Mouse (Mus musculus): ENCODE data around the gene Pwp1. TPM values are rescaled to one million over a fixed set of nuclear protein-coding genes. Genes with fewer than 3 reads are reported as not detected.

The Pwp1 gene
- polyA plus RNA-seq, 1 experiment = 79.9 TPM

DNA sequence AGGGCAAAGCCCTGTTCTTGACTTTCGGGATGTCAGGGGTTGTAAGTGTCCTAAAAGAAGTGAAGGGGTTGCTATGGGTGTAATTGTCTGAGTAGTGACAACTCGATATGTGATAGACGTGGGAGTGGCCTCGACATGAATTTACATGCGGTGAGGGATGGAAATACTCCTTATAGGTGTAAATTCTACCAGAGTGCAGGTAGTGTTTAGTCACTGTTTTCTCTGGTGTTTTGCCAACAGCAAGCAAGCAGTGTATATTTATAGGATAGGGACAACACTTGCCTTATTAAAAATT lies 43.1 kb downstream of the Pwp1 start:
- Histone ChIP-seq H3K9ac (ENCODE audit: low read depth, poor library complexity, severe bottlenecking) (peak overlapping the region; percentile 84), H3K27ac (ENCODE audit: insufficient read depth, low read length) (no peak overlapping the region), H3K27me3 (ENCODE audit: control insufficient read depth, insufficient read depth, low read length, poor library complexity, severe bottlenecking) (no peaks in the 10 kb centered on the region), H3K4me1 (ENCODE audit: control insufficient read depth, insufficient read depth, low read length) (no peaks in the 10 kb centered on the region), H3K9me3 (replicated peaks; ENCODE audit: control insufficient read depth, insufficient read depth, low read length, poor library complexity, severe bottlenecking) (no peaks in the 10 kb centered on the region), H3K4me3 (ENCODE audit: low read depth, low read length) (peak overlapping the region; percentile 99), H3K36me3 (ENCODE audit: control insufficient read depth, insufficient read depth, low read length, poor library complexity, severe bottlenecking) (peaks cover 27% of the 10 kb centered on the region)
- no peak for TF ChIP-seq CTCF (IDR thresholded peaks at IDR 0.05; ENCODE audit: low read depth, low read length)

DNA sequence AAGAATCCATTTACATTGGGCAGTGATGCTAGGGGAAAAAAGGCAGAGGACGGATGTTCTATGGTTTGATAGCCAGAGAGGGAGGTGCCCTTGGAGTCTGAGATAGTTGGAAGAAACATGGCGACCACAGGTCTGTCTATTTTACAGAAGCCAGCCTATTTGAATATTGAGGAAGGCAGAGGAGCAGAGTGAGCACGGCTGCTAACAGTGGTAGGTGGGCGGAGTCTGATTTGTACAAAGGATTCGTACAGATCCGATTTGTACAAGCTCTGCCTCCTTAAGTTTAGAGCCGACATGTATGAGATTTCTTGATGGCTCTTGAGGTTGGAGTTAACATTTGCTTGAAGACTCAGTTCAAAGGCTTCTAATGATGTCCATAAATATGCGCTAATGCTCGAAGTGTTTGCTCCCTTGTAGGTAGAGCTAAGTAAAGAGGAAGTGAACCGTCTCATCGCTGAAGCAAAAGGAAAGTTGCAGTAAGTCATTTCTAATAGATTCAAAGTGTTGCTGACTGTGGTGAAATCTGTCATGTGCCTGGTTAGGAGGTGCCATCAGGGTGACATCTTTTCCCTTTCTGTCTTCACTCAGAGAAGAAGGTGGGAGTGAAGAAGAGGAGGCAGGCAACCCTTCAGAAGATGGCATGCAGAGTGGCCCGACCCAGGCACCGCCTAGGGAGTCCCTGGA lies 44.7 kb downstream of the Pwp1 start:
- peaks cover 41% of the 10 kb centered on the region for H3K36me3 ChIP-seq (ENCODE audit: control insufficient read depth, insufficient read depth, low read length, poor library complexity, severe bottlenecking)

DNA sequence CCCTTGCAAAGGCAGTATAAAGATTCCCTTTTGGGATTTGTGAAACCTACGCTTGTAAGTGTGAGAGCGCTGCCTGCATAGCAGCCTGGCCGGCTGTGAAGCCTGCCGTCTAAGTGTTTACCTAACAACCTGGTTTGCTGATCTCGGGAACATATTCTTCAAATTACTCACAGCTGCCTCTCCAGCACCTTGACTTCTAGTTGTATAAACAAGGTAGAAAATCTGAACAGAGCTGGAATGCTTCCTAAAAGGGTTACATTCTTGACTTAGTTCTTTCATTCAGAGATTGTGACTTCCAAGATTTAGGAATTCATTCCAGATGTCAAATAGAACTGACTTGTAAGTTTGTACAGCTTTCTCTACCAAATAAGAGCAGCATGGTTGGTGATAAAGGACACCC lies 46.5 kb downstream of the Pwp1 start:
- Histone ChIP-seq H3K9ac (ENCODE audit: low read depth, poor library complexity, severe bottlenecking) (no peak overlapping the region), H3K27me3 (ENCODE audit: control insufficient read depth, insufficient read depth, low read length, poor library complexity, severe bottlenecking) (no peaks in the 10 kb centered on the region), H3K4me1 (ENCODE audit: control insufficient read depth, insufficient read depth, low read length) (no peaks in the 10 kb centered on the region), H3K36me3 (ENCODE audit: control insufficient read depth, insufficient read depth, low read length, poor library complexity, severe bottlenecking) (peaks cover 54% of the 10 kb centered on the region), H3K4me3 (ENCODE audit: low read depth, low read length) (no peak overlapping the region), H3K27ac (ENCODE audit: insufficient read depth, low read length) (no peak overlapping the region), H3K9me3 (replicated peaks; ENCODE audit: control insufficient read depth, insufficient read depth, low read length, poor library complexity, severe bottlenecking) (no peaks in the 10 kb centered on the region)
- TF ChIP-seq POLR2A (IDR thresholded peaks at IDR 0.05; ENCODE audit: insufficient read depth, low read length) (no peak), CTCF (IDR thresholded peaks at IDR 0.05; ENCODE audit: low read depth, low read length) (no peak), EP300 (IDR thresholded peaks at IDR 0.05; ENCODE audit: insufficient read depth, low read depth, low read length) (no peak)

More for the DNA sequence above, 44.7 kb downstream of the Pwp1 start:
- no peak overlapping the region for H3K27ac ChIP-seq (ENCODE audit: insufficient read depth, low read length)
- H3K27me3 ChIP-seq (ENCODE audit: control insufficient read depth, insufficient read depth, low read length, poor library complexity, severe bottlenecking) = no peaks in the 10 kb centered on the region
- no peaks in the 10 kb centered on the region for H3K4me1 ChIP-seq (ENCODE audit: control insufficient read depth, insufficient read depth, low read length)
- no peaks in the 10 kb centered on the region for H3K9me3 ChIP-seq (replicated peaks; ENCODE audit: control insufficient read depth, insufficient read depth, low read length, poor library complexity, severe bottlenecking)
- TF ChIP-seq POLR2A (IDR thresholded peaks at IDR 0.05; ENCODE audit: insufficient read depth, low read length) (no peak), CTCF (IDR thresholded peaks at IDR 0.05; ENCODE audit: low read depth, low read length) (no peak), EP300 (IDR thresholded peaks at IDR 0.05; ENCODE audit: insufficient read depth, low read depth, low read length) (no peak)
- no peak overlapping the region for H3K9ac ChIP-seq (ENCODE audit: low read depth, poor library complexity, severe bottlenecking)
- H3K4me3 ChIP-seq (ENCODE audit: low read depth, low read length) = no peak overlapping the region

DNA sequence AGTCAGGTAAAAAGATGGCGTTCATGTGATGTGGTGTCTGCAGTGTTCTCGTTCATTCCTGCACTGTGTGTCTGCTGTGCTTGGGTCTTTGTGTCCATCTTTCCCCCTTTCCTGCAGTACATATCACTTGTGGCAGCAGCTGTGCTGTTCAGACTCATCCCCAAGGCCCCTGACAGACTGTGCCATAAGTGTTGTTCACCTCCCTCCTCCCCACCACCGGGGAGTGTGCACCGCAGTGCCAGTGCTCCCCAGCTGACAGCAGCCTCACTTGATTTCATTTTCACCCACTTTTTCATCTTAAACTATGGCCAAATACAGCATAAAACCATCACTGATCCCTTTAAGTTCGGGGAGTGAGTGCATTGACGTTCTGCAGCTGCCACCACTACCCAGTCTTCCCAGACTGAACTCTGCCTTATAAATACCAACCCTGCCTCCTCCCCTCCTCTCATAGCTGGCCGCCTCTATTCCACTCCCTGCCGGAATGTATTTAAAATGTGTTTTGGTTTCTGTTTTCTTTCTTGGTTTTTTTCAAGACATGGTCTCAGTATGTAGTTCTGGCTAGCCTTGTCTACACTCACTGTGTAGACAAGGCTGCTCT lies 50.7 kb downstream of the Pwp1 start:
- H3K9me3 ChIP-seq (replicated peaks; ENCODE audit: control insufficient read depth, insufficient read depth, low read length, poor library complexity, severe bottlenecking) = no peaks in the 10 kb centered on the region
- H3K27ac ChIP-seq (ENCODE audit: insufficient read depth, low read length) = no peak overlapping the region

DNA sequence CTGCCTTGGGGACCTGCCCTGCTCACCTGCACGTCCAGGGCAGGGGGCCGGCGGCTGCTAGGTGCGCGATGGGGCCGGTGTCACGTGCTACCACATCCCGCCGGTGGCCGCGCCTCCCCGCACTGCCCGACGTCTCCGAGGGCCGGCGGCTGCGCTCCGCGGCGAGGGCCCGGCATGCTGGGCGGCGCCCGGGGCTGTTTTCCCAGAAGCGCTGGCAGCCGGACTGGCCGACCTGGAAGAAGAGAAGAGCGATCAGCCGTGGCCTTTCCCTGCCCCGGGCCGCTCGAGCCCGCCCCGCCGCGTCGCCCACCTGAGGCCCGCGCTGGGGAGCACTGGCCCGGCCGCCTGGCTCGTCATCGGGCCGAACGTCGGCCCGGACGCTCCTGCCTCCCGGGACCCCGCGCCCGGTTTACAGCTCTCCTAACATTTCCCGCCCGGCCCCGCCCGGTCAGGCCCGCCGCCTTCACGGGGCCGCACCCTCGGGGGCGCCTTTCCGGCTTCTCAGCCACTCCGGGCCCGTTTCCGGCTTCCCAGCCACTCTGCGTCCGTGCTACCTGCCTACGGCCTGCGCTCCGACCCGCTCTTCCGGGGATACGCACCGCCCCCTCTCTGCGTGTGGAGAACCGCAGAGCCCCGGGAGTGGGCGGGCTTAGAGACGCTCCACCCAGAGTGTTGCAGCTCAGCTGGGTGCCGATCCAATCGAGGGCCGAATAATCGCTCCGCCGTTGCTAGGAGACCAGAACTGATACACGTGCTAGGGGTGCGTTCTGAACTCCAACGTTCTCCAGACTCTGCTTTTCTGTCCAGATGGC lies 87.4 kb downstream of the Pwp1 start, which contains the start of gene Prdm4:
Prdm4 (minus strand) TSS at position 645 of the 812 bp plus-strand sequence.
- no peaks in the 10 kb centered on the region for H3K4me1 ChIP-seq (ENCODE audit: control insufficient read depth, insufficient read depth, low read length)
- peak within 1 kb of the TSS; percentile 41 for H3K27ac ChIP-seq (ENCODE audit: insufficient read depth, low read length)
- TF ChIP-seq CTCF (IDR thresholded peaks at IDR 0.05; ENCODE audit: low read depth, low read length) (no peak), EP300 (IDR thresholded peaks at IDR 0.05; ENCODE audit: insufficient read depth, low read depth, low read length) (peak; percentile 70; the same call in 1 of the 2 replicates), POLR2A (IDR thresholded peaks at IDR 0.05; ENCODE audit: insufficient read depth, low read length) (no peak)
- no peaks in the 10 kb centered on the region for H3K27me3 ChIP-seq (ENCODE audit: control insufficient read depth, insufficient read depth, low read length, poor library complexity, severe bottlenecking)
- H3K36me3 ChIP-seq (ENCODE audit: control insufficient read depth, insufficient read depth, low read length, poor library complexity, severe bottlenecking) = peaks cover 24% of the 10 kb centered on the region
- peak within 1 kb of the TSS; percentile 97 for H3K9ac ChIP-seq (ENCODE audit: low read depth, poor library complexity, severe bottlenecking)
- no peaks in the 10 kb centered on the region for H3K9me3 ChIP-seq (replicated peaks; ENCODE audit: control insufficient read depth, insufficient read depth, low read length, poor library complexity, severe bottlenecking)
- peak within 1 kb of the TSS; percentile 88 for H3K4me3 ChIP-seq (ENCODE audit: low read depth, low read length)

More for the DNA sequence above, 50.7 kb downstream of the Pwp1 start:
- Histone ChIP-seq H3K4me3 (ENCODE audit: low read depth, low read length) (no peak overlapping the region), H3K9ac (ENCODE audit: low read depth, poor library complexity, severe bottlenecking) (no peak overlapping the region), H3K4me1 (ENCODE audit: control insufficient read depth, insufficient read depth, low read length) (no peaks in the 10 kb centered on the region), H3K36me3 (ENCODE audit: control insufficient read depth, insufficient read depth, low read length, poor library complexity, severe bottlenecking) (peaks cover 83% of the 10 kb centered on the region), H3K27me3 (ENCODE audit: control insufficient read depth, insufficient read depth, low read length, poor library complexity, severe bottlenecking) (no peaks in the 10 kb centered on the region)
- TF ChIP-seq POLR2A (IDR thresholded peaks at IDR 0.05; ENCODE audit: insufficient read depth, low read length) (no peak), EP300 (IDR thresholded peaks at IDR 0.05; ENCODE audit: insufficient read depth, low read depth, low read length) (no peak), CTCF (IDR thresholded peaks at IDR 0.05; ENCODE audit: low read depth, low read length) (no peak)

Measured in ES-Bruce4 (cell line).